Mouse (Mus musculus) mouse trophoblast stem cell (cell line): ENCODE measurements around the gene Olfr1252.

ENCODE experiments used
- in situ Hi-C, 2 experiments: fragments of 300-500 bp; cut with MseI, MboI; formaldehyde crosslinking; loops; 2 replicates in 1 of 2; 3 replicates in 1 of 2; pipeline ENCODE4 v1.15.1; 2025

The Olfr1252 gene

DNA sequence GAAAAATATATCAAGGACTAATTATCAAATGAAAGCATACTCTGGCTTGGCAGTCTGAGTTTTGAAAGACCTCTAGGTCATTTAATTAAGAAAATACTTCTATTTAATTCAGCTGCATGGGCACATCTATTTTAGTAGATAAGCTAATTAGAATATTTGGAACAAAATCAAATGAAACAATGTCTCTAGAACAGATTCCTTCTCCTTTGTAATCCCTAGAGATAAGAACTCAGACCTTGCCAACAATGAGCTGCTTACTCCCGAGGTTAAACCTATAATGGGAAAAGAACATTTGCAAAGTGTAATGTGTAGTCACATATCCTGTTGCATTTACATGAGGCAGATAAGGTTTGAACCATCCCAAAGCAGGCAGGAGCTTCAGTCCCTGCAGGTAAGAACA lies at the start of gene Olfr1252:
Olfr1252 (minus strand) TSS at position 101 of the 400 bp plus-strand sequence.
- in situ Hi-C loops: no loop called here

DNA sequence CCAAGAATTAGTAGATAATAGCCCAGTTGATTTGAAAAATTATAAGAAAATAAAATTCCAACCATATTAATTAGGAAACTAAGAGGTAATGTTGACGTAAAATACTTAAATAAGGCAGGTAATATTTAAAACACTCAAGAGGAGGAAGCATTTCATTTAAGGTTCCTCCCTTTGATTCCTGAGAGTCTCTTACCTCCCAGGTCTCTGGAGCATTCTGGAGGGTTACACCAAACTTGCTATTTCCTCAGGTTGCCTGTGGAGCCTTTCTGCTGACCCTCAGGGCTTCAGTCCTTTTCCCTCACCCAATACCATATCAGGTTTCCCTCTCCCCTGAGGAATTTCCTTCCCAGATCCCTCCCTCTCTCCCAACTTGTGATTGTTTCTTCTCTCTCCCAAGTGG lies 32.2 kb upstream of the Olfr1252 start, which contains the start of gene Olfr1253:
Olfr1253 (minus strand) TSS at position 101 of the 400 bp plus-strand sequence.
- in situ Hi-C loops: no loop called here

DNA sequence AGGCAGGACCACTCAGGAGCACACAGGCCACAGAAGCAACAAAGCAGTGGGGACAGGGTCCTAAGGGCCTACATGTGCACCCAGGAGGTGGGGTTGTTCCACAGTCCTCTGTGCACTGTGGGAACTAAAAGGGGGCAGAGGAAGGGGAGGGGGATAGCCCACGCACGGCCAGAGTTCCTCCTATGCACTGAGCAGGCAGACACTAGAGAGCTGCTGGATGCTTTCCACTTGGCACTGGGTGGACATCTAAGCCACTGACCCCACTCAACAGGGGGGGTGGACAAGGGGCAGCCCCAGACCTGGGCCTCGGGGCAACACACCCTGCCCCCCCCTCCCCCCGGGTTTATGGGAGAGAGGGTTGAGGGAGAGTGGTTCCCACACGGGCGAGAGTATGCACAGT lies 32.8 kb downstream of the Olfr1252 start:
- in situ Hi-C loops: no loop called here

DNA sequence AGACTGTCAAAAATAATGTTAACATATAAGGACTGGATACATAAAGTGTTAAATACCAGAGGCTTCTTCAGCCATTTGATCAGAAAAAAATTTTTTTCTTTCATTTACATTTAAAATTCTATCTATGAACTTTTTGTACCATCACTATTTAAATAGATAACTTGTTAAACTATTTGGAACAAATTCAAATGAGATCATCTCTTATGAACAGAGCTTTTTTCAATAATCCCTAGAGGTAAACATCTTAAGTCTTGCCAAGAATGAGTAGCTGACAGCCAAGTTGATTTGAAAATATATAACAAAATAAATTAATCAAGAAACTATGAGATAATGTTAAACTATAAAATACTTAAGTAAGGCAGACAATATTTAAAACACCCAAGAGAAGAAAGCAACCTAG lies 53.0 kb downstream of the Olfr1252 start, which contains the start of gene Olfr1251:
Olfr1251 (minus strand) TSS at position 101 of the 400 bp plus-strand sequence.
- in situ Hi-C loops: no loop called here
